ENCODE assay signal across 32 mouse cellular contexts in genomic region chr2:37757016-37757415, GRCm38 (mm10). TPM values are rescaled to one million over a fixed set of nuclear protein-coding genes. Genes with fewer than 3 reads are reported as not detected.
DNase-seq lines count a peak whose midpoint lies in the region; ATAC-seq lines count a peak whose summit lies in the region.
"Had no signal": no experiment of that assay in that cellular context is flagged by ENCODE, and none has a peak within 500 bp of the region (broad histone marks: within the 10 kb centered on the region; RNA-seq: fewer than 3 reads in every experiment).

No protein-coding gene starts in this region.

- no peak overlapping the region for H3K4me2 ChIP-seq in heart, embryonic 13.5 days
- no peak overlapping the region for H3K4me2 ChIP-seq in forebrain, embryonic 16.5 days (ENCODE audit: low read length)
- H3K4me2 ChIP-seq: embryonic facial prominence, embryonic 15.5 days; hindbrain, embryonic 14.5 days; kidney, embryonic 15.5 days; liver, embryonic 15.5 days; lung, embryonic 14.5 days; neural tube, embryonic 15.5 days had no signal

- DNase-seq in heart, embryonic 10.5 days (ENCODE audit: low spot score): no peak
- peak; percentile 83 for DNase-seq in A20 (ENCODE audit: low read depth, low spot score)
- peak; percentile 54 for DNase-seq in MEL-GATA-1-ER (ENCODE audit: extremely low read depth, low read depth)
- no peak for DNase-seq in kidney, adult 9 months
- DNase-seq in forebrain, embryonic 10.5 days (ENCODE audit: extremely low spot score, low spot score): no peak
- DNase-seq: adrenal gland, postnatal 14 days; cerebellum, adult 11 months; heart, postnatal 4 days; kidney, adult 11 months; kidney, postnatal 36 days; lung, embryonic 14.5 days; lung, postnatal 36 days; midbrain, embryonic 14.5 days; right cerebral cortex, postnatal 25 days; thymus, adult 18-20 months; thymus, postnatal 25 days had no signal

- no peaks in the 10 kb centered on the region for H3K36me3 ChIP-seq in heart, embryonic 13.5 days
- H3K36me3 ChIP-seq in heart, embryonic 10.5 days: no peaks in the 10 kb centered on the region
- H3K36me3 ChIP-seq in forebrain, embryonic 10.5 days (replicated peaks): no peaks in the 10 kb centered on the region
- no peaks in the 10 kb centered on the region for H3K36me3 ChIP-seq in forebrain, embryonic 16.5 days (ENCODE audit: control insufficient read depth, insufficient read depth)
- H3K36me3 ChIP-seq: embryonic facial prominence, embryonic 10.5 days; embryonic facial prominence, embryonic 15.5 days; kidney, embryonic 15.5 days; limb, embryonic 12.5 days; liver, embryonic 15.5 days; neural tube, embryonic 15.5 days had no signal

- H3K4me3 ChIP-seq in heart, embryonic 13.5 days: no peak overlapping the region
- H3K4me3 ChIP-seq in heart, embryonic 10.5 days: no peak overlapping the region
- H3K4me3 ChIP-seq in forebrain, embryonic 10.5 days: no peak overlapping the region
- H3K4me3 ChIP-seq in forebrain, embryonic 16.5 days (replicated peaks; ENCODE audit: low read length): no peak overlapping the region
- H3K4me3 ChIP-seq: embryonic facial prominence, embryonic 10.5 days; embryonic facial prominence, embryonic 15.5 days; kidney, embryonic 15.5 days; layer of hippocampus, adult 2 months; left cerebral cortex, adult 2 months; limb, embryonic 12.5 days; liver, embryonic 15.5 days; neural tube, embryonic 15.5 days had no signal

- H3K4me1 ChIP-seq in heart, embryonic 13.5 days: peaks cover 31% of the 10 kb centered on the region
- peaks cover 30% of the 10 kb centered on the region for H3K4me1 ChIP-seq in heart, embryonic 10.5 days
- peaks cover 27% of the 10 kb centered on the region for H3K4me1 ChIP-seq in forebrain, embryonic 10.5 days
- peaks cover 14% of the 10 kb centered on the region for H3K4me1 ChIP-seq in forebrain, embryonic 16.5 days (replicated peaks; ENCODE audit: control insufficient read depth, insufficient read depth, low read length)
- H3K4me1 ChIP-seq: liver, embryonic 15.5 days had no signal

- no peaks in the 10 kb centered on the region for H3K9me3 ChIP-seq in heart, embryonic 13.5 days
- no peaks in the 10 kb centered on the region for H3K9me3 ChIP-seq in heart, embryonic 10.5 days
- no peaks in the 10 kb centered on the region for H3K9me3 ChIP-seq in forebrain, embryonic 10.5 days
- no peaks in the 10 kb centered on the region for H3K9me3 ChIP-seq in forebrain, embryonic 16.5 days (ENCODE audit: control insufficient read depth, low read length)
- H3K9me3 ChIP-seq: embryonic facial prominence, embryonic 10.5 days; embryonic facial prominence, embryonic 15.5 days; kidney, embryonic 15.5 days; limb, embryonic 12.5 days; liver, embryonic 15.5 days; neural tube, embryonic 15.5 days had no signal

- peak overlapping the region; percentile 14; the same call in 1 of the 2 replicates for H3K9ac ChIP-seq in heart, embryonic 13.5 days
- H3K9ac ChIP-seq in forebrain, embryonic 16.5 days (replicated peaks; ENCODE audit: low read depth, low read length): no peak overlapping the region
- H3K9ac ChIP-seq: embryonic facial prominence, embryonic 15.5 days; hindbrain, embryonic 14.5 days; kidney, embryonic 15.5 days; limb, embryonic 12.5 days; liver, embryonic 15.5 days; lung, embryonic 14.5 days; neural tube, embryonic 15.5 days had no signal

- 0 out of 2 replicates have a peak, but pooled peaks cover 8% of the 10 kb centered on the region for H3K27me3 ChIP-seq in heart, embryonic 13.5 days (replicated peaks)
- peaks cover 20% of the 10 kb centered on the region; the same call in 1 of the 2 replicates for H3K27me3 ChIP-seq in heart, embryonic 10.5 days (ENCODE audit: insufficient read depth, poor library complexity, severe bottlenecking)
- H3K27me3 ChIP-seq in forebrain, embryonic 10.5 days (ENCODE audit: poor library complexity, severe bottlenecking): peaks cover 65% of the 10 kb centered on the region
- H3K27me3 ChIP-seq in forebrain, embryonic 16.5 days (replicated peaks; ENCODE audit: control insufficient read depth, insufficient read depth, low read length): no peaks in the 10 kb centered on the region
- H3K27me3 ChIP-seq: embryonic facial prominence, embryonic 15.5 days; neural tube, embryonic 15.5 days had no signal

- H3K27ac ChIP-seq in heart, embryonic 13.5 days (replicated peaks): no peak overlapping the region
- no peak overlapping the region for H3K27ac ChIP-seq in heart, embryonic 10.5 days
- H3K27ac ChIP-seq in forebrain, embryonic 10.5 days: no peak overlapping the region
- H3K27ac ChIP-seq in forebrain, embryonic 16.5 days (ENCODE audit: low read length): no peak overlapping the region
- H3K27ac ChIP-seq: embryonic facial prominence, embryonic 10.5 days; hindbrain, embryonic 14.5 days; kidney, embryonic 15.5 days; layer of hippocampus, adult 2 months; left cerebral cortex, adult 2 months; limb, embryonic 12.5 days; liver, embryonic 15.5 days; neural tube, embryonic 15.5 days; stomach, postnatal 0 days had no signal

- WGBS in heart, embryonic 13.5 days: 80% methylated on average over 5 of the region's 5 CpGs
- 76% methylated on average over 5 of the region's 5 CpGs for WGBS in heart, embryonic 10.5 days
- 87% methylated on average over 5 of the region's 5 CpGs for WGBS in forebrain, embryonic 10.5 days
- 88% methylated on average over 5 of the region's 5 CpGs for WGBS in forebrain, embryonic 16.5 days

- no peak for ATAC-seq in heart, embryonic 13.5 days (ENCODE audit: extremely low read depth, insufficient number of reproducible peaks, low FRiP score, low TSS enrichment)
- peak; percentile 91 for ATAC-seq in megakaryocyte progenitor cell, adult 5-6 weeks (replicated peaks; ENCODE audit: poor library complexity)
- no peak for ATAC-seq in forebrain, embryonic 16.5 days
- ATAC-seq: inflammation-experienced regulatory T-cells, adult 6 months had no signal

RNA-seq across cellular contexts. Expression of gene Crb2, which starts 19.0 kb away (rescaled TPM):
- polyA plus RNA-seq in heart, embryonic 13.5 days (2015; fragmentation: Nextera tagmentation; extraction: Ambion mirVana): 3.0 and 4.0 TPM in 2 replicates
- 15.2 and 18.5 TPM in 2 replicates for polyA plus RNA-seq in heart, embryonic 10.5 days (2016; fragmentation: Nextera tagmentation; extraction: Ambion mirVana)
- total RNA-seq in megakaryocyte progenitor cell, adult 5-6 weeks (2015): not detected in 2 replicates
- not detected in 2 replicates for total RNA-seq in megakaryocyte progenitor cell, adult 5-6 weeks (2017)
- 30.4 and 30.9 TPM in 2 replicates for polyA plus RNA-seq in forebrain, embryonic 10.5 days (2016; fragmentation: Nextera tagmentation; extraction: Ambion mirVana)
- polyA plus RNA-seq in forebrain, embryonic 16.5 days (2015; fragmentation: Nextera tagmentation; extraction: Ambion mirVana): 5.0 and 5.7 TPM in 2 replicates
- total RNA-seq: liver, adult 2 months; megakaryocyte-erythroid progenitor cell, adult 5-6 weeks had no signal
- polyA plus RNA-seq: inflammation-experienced regulatory T-cells, adult 6 months had no signal

RNA-seq across cellular contexts. Expression of gene Strbp, which starts 53.4 kb away (rescaled TPM):
- polyA plus RNA-seq in heart, embryonic 13.5 days (2015; fragmentation: Nextera tagmentation; extraction: Ambion mirVana): 20.4 and 22.5 TPM in 2 replicates
- polyA plus RNA-seq in heart, embryonic 10.5 days (2016; fragmentation: Nextera tagmentation; extraction: Ambion mirVana): 26.5 and 33.6 TPM in 2 replicates
- 53.9 and 54.8 TPM in 2 replicates for total RNA-seq in megakaryocyte progenitor cell, adult 5-6 weeks (2015)
- total RNA-seq in megakaryocyte progenitor cell, adult 5-6 weeks (2017): 50.3 and 80.3 TPM in 2 replicates
- polyA plus RNA-seq in forebrain, embryonic 10.5 days (2016; fragmentation: Nextera tagmentation; extraction: Ambion mirVana): 65.7 and 68.8 TPM in 2 replicates
- 111 and 113 TPM in 2 replicates for polyA plus RNA-seq in forebrain, embryonic 16.5 days (2015; fragmentation: Nextera tagmentation; extraction: Ambion mirVana)

Comparison
In these comparisons a context has a peak if more than half of its experiments do, and no peak if none do; other contexts are left out.
1. DNase-seq: peak in A20 (single experiment) and MEL-GATA-1-ER (single experiment); none in heart, embryonic 10.5 days (single experiment), kidney, adult 9 months (single experiment) and forebrain, embryonic 10.5 days (single experiment).